Mouse (Mus musculus) myocyte (in vitro differentiated cells): ENCODE measurements around the gene Rem2. TPM values are rescaled to one million over a fixed set of nuclear protein-coding genes. Genes with fewer than 3 reads are reported as not detected.
A peak's percentile ranks its signal among the peaks of the same experiment; 100 is the strongest.

Experiments
- H3K27me3 ChIP-seq: one replicate; pipeline ENCODE4 v1.6.1; 2011; ENCODE audit not compliant: control insufficient read depth, insufficient read depth, insufficient read length
- H3K36me3 ChIP-seq: one replicate; pipeline ENCODE4 v1.6.1; 2011; ENCODE audit not compliant: control insufficient read depth, insufficient read depth
- H3K4me2 ChIP-seq: one replicate; pipeline ENCODE4 v1.6.1; 2011; ENCODE audit warnings: low read depth, control low read depth
- H3K4me3 ChIP-seq: one replicate; pipeline ENCODE4 v1.5.1; 2011; ENCODE audit warnings: mild to moderate bottlenecking, control low read depth, moderate library complexity
- H3K79me2 ChIP-seq: one replicate; pipeline ENCODE4 v1.6.1; 2011; ENCODE audit not compliant: control insufficient read depth, insufficient read depth
- H3ac ChIP-seq: one replicate; pipeline ENCODE4 v1.6.1; 2011; ENCODE audit not compliant: control insufficient read depth, insufficient read length
- CEBPB ChIP-seq: IDR thresholded peaks from 2 replicates; pipeline ENCODE4 v1.6.1; 2011; ENCODE audit warnings: mild to moderate bottlenecking, moderate library complexity; ENCODE audit not compliant: poor library complexity, insufficient read depth, severe bottlenecking
- E2F4 ChIP-seq: IDR thresholded peaks from one replicate; pipeline ENCODE4 v1.6.1; 2011; ENCODE audit warnings: mild to moderate bottlenecking, control low read depth, moderate library complexity; ENCODE audit not compliant: insufficient read depth
- MAX ChIP-seq: IDR thresholded peaks from one replicate; pipeline ENCODE4 v1.6.1; 2011; ENCODE audit warnings: low read depth, mild to moderate bottlenecking, control low read depth
- MYOD1 ChIP-seq, 3 experiments: IDR thresholded peaks; one replicate each; pipeline ENCODE4 v1.6.1; 2011; ENCODE audit warnings: control low read depth in 2 of 3, low read depth in 2 of 3, mild to moderate bottlenecking in 2 of 3, moderate library complexity in 1 of 3; ENCODE audit not compliant: insufficient read length in 2 of 3, control insufficient read depth in 1 of 3
- MYOG ChIP-seq, 3 experiments: IDR thresholded peaks; one replicate each; pipeline ENCODE4 v1.6.1; 2011; ENCODE audit warnings: control low read depth in 2 of 3, low read depth in 2 of 3, mild to moderate bottlenecking in 2 of 3; ENCODE audit not compliant: insufficient read length in 2 of 3, control insufficient read depth in 1 of 3, insufficient read depth in 1 of 3
- POLR2A ChIP-seq: IDR thresholded peaks from one replicate; pipeline ENCODE4 v1.6.1; 2011; ENCODE audit warnings: low read depth, mild to moderate bottlenecking, control low read depth, moderate library complexity; ENCODE audit not compliant: insufficient read length
- POLR2AphosphoS2 ChIP-seq: IDR thresholded peaks from one replicate; pipeline ENCODE4 v1.6.1; 2011; ENCODE audit warnings: low read depth, control low read depth; ENCODE audit not compliant: insufficient read length
- REST ChIP-seq: IDR thresholded peaks from one replicate; pipeline ENCODE4 v1.6.1; 2011; ENCODE audit warnings: mild to moderate bottlenecking, control low read depth, moderate library complexity; ENCODE audit not compliant: insufficient read depth, insufficient read length
- SRF ChIP-seq: IDR thresholded peaks from one replicate; pipeline ENCODE4 v1.6.1; 2011; ENCODE audit warnings: low read depth; ENCODE audit not compliant: control insufficient read depth, insufficient read length
- TCF12 ChIP-seq: IDR thresholded peaks from one replicate; pipeline ENCODE4 v1.6.1; 2011; ENCODE audit warnings: mild to moderate bottlenecking, control low read depth; ENCODE audit not compliant: poor library complexity, insufficient read depth, severe bottlenecking
- TCF3 ChIP-seq: IDR thresholded peaks from one replicate; pipeline ENCODE4 v1.6.1; 2011; ENCODE audit warnings: low read depth, control low read depth; ENCODE audit not compliant: insufficient read length
- USF1 ChIP-seq: IDR thresholded peaks from one replicate; pipeline ENCODE4 v1.6.1; 2011; ENCODE audit warnings: low read depth, mild to moderate bottlenecking, control low read depth, moderate library complexity
- polyA plus RNA-seq: library from polyadenylated mRNA; unstranded; fragments of >200 nt; fragmentation: generic; extraction: Trizol; gene quantifications from one replicate; pipeline ENCODE4 v1.2.1, GENCODE M21; 2012; ENCODE audit warnings: missing spikeins

Rem2 gene
- polyA plus RNA-seq, 1 experiment, result 0.20 TPM

DNA sequence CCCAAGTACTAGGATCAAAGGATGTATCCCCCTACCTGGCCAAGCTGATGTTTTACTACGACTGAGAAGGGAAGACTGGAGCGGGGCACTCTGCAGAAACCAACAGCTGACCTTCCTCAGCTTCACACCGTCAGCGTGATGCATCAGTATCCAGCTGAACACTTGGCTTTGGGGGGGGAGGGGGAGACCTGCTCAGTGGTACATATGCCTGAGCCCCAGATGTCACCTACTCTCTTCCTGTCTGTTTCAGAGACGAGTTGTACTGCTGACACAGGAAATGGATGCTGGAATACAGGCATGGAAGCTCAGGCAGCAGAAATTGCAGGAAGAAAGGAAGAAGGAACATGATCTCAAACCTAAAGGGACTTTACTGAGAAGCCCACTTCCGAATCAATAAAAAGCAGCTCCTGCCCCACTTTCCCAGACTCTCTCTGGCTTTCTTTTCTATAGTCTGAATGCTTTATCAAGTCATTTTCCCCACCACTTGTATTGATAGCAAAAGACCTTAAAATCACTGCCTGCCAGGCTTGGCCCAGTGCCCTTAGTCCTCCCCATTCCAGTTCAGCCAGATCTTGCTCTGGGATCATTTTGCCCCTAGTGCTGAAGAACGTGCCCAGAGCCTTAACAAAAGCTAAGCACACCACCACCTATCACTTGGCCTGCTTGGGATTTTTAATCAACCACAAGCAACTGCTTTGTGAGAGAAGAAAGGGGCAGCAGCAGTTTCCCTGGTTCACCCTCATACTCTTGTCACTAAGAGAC is 46.4 kb upstream of the Rem2 start:
- no peak overlapping the region for H3K4me3 ChIP-seq
- H3ac ChIP-seq, result no peak overlapping the region
- H3K27me3 ChIP-seq, result no peaks in the 10 kb centered on the region
- TF ChIP-seq SRF, result no peak
- TF ChIP-seq POLR2AphosphoS2, result no peak
- TF ChIP-seq E2F4, result no peak
- no peak for TF ChIP-seq USF1
- no peak for TF ChIP-seq TCF3
- TF ChIP-seq TCF12, result no peak
- TF ChIP-seq MAX, result no peak
- TF ChIP-seq REST, result no peak
- TF ChIP-seq MYOD1 (IDR thresholded peaks at IDR 0.05; ENCODE audit: control insufficient read depth in 1 of 3, insufficient read length in 2 of 3, low read depth in 2 of 3), result no peak
- peak overlapping the region; percentile 85 for H3K4me2 ChIP-seq
- peaks cover 49% of the 10 kb centered on the region for H3K79me2 ChIP-seq
- no peaks in the 10 kb centered on the region for H3K36me3 ChIP-seq

DNA sequence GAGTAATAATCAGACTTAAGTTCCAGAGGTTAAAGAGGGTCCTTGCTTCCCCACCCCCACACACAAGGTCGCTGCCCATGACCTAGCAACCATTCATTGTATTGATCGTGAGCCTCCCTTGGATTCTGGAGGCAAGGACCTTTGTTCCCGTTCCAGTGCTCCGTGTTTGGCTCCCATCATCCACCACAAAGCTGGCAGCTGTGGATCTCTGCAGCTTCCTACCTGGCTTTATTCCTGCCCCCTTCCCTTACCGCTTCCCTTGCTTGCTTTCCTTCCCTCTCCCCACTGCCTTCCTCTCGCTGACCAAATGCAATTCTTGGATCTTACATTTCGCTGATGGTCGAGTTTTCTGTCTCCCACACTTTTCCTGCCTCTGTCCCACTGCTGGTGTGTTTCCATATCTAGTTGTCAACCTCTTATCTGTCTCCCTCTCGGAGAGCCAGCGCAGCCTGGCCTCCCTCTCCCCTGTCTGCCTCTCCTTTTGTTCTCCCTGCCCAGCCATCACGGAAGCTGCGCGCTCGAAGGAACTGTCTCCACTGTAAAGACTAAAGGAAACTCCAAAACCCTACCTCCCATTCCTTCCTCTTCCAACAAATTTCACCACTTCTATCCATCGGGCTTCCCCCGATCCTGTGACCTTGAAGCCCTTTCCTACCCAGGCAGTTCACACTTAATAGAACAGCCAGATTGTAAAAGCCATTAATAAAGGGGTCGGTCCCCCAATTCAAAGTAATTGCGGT is 45.3 kb upstream of the Rem2 start:
- TF ChIP-seq CEBPB (no peak), POLR2AphosphoS2 (peak; percentile 65), MYOD1 (IDR thresholded peaks at IDR 0.05; ENCODE audit: control insufficient read depth in 1 of 3, insufficient read length in 2 of 3, low read depth in 2 of 3) (peak in 1 of 3 experiments; percentile 2), MYOG (IDR thresholded peaks at IDR 0.05; ENCODE audit: control insufficient read depth in 1 of 3, insufficient read depth in 1 of 3, insufficient read length in 2 of 3, low read depth in 2 of 3) (no peak), E2F4 (no peak)
- Histone ChIP-seq H3K79me2 (peaks cover 58% of the 10 kb centered on the region), H3K4me3 (peak overlapping the region; percentile 90), H3K4me2 (peak overlapping the region; percentile 85), H3K36me3 (no peaks in the 10 kb centered on the region), H3K27me3 (no peaks in the 10 kb centered on the region), H3ac (peak overlapping the region; percentile 79)

DNA sequence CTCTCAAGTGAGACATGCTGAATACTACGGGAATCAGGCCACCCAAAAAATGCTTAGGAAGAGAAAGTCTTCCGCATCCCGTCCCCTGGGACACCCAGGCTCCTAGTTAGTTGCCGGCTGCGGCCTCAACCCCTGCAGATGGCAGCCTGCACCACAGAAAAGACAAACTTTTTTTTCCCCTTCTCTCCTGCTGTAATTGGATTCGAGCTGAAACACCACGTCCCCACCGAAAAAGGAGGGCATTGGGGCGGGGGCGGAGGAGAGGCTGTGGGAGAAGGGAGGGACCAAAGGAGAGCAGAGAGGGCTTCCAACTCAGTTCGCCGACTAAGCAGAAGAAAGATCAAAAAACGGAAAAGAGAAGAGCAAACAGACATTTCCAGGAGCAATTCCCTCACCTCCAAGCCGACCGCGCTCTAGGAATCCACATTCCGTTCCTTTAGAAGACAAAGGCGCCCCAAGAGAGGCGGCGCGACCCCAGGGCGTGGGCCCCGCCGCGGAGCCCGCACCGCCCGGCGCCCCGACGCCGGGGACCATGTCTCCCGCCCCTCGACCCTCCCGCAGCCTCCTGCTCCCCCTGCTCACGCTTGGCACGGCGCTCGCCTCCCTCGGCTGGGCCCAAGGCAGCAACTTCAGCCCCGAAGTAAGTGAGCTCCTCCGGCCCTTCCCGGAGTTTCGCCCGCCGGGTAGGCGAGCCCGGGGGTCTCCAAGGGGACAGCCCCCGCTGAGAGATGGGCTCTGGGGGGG is 44.4 kb upstream of the Rem2 start, which contains the start of gene Mmp14:
Gene Mmp14 (plus strand): TSS at position 279 of the 744 bp plus-strand sequence.
- H3K4me3 ChIP-seq, result peak within 1 kb of the TSS; percentile 90
- TF ChIP-seq USF1, result no peak
- TF ChIP-seq MYOG (IDR thresholded peaks at IDR 0.05; ENCODE audit: control insufficient read depth in 1 of 3, insufficient read depth in 1 of 3, insufficient read length in 2 of 3, low read depth in 2 of 3), result no peak
- TF ChIP-seq POLR2A, result peak; percentile 48
- no peak for TF ChIP-seq MYOD1 (IDR thresholded peaks at IDR 0.05; ENCODE audit: control insufficient read depth in 1 of 3, insufficient read length in 2 of 3, low read depth in 2 of 3)
- no peak for TF ChIP-seq SRF
- no peak for TF ChIP-seq MAX
- TF ChIP-seq TCF12, result no peak
- TF ChIP-seq POLR2AphosphoS2, result peak; percentile 46
- H3ac ChIP-seq, result peak within 1 kb of the TSS; percentile 79
- no peaks in the 10 kb centered on the region for H3K36me3 ChIP-seq
- peak within 1 kb of the TSS; percentile 85 for H3K4me2 ChIP-seq
- no peaks in the 10 kb centered on the region for H3K27me3 ChIP-seq
- peaks cover 67% of the 10 kb centered on the region for H3K79me2 ChIP-seq

DNA sequence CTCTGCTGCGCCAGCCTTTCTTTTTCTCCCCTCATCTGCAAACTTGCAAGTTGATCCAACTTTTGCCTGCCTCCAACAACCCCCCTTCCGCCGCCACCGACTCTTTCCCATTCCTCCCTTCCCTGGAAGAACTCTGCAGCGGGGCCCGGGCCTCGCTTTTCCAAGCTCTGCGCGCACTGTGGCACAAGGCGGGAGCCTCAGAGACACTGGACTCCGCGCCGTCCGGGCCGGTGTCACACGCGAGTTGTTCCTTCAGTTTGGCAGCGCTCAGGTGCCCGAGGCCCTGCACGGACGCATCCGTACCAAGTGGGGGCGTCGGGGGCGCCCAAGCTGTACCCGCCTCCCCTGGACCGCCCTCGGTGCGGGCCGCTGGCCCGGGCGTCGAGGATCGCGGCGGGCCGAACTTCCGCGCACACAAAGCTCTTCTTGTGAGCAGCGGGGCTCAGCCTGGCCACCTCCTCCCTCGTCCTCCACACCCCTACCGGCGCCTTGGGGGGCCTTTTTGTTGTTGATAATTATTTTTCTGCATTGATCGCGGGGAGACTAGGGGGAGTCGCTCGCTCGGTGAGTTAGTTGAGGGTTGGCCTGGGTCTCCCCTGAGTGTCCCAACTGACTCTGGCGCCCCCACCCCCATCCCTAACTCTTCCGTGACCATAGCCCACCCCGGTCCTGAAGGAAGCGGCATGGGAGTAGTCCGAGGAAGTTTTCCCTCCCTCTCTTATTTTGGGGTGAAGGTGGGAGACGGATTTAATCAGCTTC is 43.6 kb upstream of the Rem2 start:
- Histone ChIP-seq H3K79me2 (peaks cover 65% of the 10 kb centered on the region), H3K36me3 (no peaks in the 10 kb centered on the region), H3K4me2 (peak overlapping the region; percentile 85), H3K27me3 (no peaks in the 10 kb centered on the region), H3ac (peak overlapping the region; percentile 79), H3K4me3 (peak overlapping the region; percentile 90)
- TF ChIP-seq POLR2A (peak; percentile 60), TCF3 (no peak), POLR2AphosphoS2 (peak; percentile 27)
